Mouse (Mus musculus) mesoderm, embryonic 11.5 days (tissue): ENCODE data around the gene Taok3.

Experiments used
- DNase-seq: peaks from one replicate; pipeline ENCODE4 v3.0.0-alpha.2; 2012; ENCODE audit warnings: low read depth, low spot score

The Taok3 gene

DNA sequence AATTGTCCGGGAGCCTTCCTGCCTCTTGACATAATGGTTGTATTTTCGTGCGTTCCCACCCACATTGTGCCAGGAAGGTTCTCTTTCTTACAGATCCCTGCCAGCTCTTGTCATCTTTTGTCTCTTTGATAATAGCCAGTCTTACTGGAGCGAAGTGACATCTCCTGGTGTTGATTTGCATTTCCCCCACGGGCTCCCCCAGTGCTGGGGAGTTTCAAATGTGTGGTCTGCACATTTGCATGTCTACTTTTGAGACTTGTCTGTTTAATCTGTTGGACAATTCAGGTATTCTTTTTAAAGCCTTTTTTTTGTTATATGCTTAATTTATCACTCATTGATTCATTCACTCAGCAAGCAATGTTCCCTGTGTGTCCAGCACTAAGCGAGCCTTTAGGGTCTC is 58.1 kb downstream of the Taok3 start:
- DNase-seq: no peak

DNA sequence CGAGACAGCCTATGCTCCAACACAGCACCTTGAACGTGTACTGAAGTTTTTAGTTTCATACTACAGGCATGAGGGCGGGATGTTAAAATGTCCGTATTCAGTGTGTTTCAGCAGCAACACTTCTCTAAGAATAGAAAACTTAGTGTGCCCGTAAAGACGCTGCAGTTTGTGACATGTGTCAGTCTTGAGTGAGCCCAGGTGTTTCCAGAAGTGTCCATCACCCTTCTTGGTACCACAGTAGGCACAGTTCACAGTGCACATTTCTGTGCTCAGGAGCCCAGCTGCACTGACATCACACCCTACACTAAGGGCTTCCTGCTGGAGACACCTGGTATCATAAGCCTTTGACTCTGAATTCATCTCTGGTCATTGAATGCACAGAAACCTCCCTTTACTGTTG is 58.6 kb downstream of the Taok3 start:
- DNase-seq: no peak

DNA sequence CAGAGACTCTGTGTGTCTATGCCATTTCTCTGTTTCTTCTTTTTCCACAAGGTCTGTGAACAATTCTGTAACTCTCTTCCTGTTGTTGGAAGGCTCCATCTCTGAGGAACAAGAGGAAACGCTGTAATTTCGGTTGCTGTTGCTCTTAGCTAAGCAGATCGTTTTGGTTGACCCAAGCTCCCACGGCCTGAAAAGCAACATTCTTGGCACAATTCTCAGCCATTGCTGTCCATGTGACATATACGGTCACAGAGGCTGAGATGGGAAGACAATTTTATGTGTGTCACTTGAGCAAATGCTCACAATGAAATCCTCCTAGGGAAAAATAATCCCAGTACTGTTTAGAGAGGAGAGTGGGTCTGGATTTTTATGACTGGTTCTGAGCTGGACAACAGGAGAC is 62.0 kb downstream of the Taok3 start:
- no peak for DNase-seq

DNA sequence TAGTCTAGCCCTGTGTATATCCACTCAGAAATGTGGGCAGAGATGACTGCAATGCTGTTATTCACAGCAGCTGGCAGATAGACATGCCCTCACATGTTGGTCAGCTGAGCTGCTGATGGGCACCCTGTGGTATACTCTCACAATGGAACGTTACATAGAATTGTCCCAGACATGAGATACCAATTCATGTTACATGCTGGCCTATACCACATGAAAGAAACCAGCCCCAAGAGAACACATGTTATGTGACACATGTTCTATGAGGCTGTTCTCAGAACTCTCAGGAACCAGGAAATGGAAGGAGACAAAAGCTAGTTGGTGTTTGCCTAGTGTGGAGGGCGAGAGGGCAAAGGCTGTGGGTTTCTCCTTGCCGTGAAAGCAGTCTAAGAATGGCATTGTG is 62.5 kb downstream of the Taok3 start:
- no peak for DNase-seq

DNA sequence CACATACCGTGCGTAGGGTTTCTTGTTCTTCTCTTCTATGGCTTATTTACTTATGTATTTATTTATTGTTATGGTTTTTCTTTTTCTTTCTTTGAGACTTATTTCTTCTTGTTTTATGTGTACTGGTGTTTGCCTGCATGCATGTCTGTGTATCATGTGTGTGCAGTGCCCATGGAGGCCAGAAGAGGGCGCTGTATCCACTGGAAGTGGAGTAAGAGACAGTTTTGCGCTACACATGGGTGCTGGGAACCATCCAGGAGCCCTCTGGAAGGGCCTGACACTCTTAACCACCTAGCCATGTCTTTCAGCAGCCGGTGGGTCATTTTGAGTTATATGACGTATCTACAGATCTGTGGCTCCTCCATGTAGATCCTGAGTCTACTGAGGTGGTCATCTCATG is 64.9 kb downstream of the Taok3 start:
- no peak for DNase-seq

DNA sequence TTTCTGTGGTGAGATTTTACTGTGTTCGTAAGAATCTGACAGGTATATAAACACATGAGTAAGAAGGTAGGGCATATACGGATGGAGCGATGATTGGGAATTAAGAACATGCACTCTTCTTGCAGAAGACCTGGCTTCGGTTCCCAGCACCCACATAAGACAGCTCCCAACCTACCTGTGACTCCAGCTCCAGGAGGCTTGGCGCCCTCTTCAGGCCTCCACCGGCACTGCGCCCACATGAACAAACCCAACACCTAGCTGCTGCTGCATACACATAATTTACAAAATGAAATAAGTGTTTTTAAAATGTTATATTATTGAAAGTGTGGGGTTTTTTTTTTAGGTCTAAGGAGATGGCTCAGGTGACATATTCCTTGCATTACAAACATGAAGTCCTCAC is 65.7 kb downstream of the Taok3 start:
- no peak for DNase-seq

DNA sequence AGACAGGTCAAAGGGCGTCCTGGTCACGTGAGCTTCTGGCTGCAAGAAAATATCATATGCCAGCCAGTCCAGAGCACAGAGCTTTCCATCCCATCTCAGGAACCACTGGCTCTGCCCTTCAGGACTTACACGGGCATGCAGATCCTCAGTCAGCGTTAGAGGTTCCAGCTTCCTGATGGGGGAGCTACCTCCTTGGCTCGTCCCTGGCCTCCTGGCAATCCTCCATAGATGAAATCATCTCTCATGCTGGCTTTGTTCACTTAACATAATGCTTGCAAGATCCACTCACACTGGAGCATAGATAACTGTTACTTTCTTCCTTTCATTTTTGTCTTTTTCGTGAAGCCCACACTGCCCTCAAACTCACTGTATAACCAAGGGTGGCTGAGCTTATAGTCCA is 72.1 kb downstream of the Taok3 start:
- no peak for DNase-seq

DNA sequence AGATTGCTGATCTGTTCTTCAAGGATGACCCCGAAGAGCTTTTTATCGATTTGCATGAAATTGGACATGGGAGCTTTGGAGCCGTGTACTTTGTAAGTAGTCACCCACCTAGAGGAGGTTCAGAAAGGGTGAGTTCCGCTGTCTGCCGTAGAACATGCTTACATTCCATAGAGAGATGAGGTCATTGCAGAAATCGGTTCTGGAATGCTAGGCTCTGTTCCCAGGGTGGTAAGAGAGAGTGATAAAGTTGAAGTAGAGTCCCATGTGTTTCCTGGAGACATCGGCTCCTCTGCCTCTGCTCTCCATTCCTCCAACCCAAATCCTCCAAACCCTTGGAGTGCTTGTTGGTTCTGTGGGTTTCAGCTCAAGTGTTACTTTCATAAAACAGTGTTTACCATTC is 73.8 kb downstream of the Taok3 start:
- DNase-seq: no peak

DNA sequence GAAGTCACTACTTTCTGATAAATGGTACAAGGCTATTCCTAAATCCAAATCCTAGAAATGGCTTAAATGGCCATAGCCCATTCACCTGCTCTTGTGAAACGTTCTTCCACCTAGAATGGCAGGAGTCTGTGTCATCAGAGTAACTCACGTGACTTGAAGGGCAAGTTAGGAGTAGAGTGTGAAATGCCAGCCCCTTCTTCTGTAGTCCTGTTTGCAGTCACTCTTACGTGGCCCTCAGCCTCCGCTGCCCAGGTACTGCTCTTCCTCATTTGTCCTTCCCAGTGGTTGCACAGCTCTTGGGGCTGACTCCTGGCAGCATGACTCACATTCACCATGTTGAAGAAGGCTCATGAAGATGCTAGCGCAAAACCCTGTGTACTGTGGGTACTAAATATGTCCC is 74.7 kb downstream of the Taok3 start:
- no peak for DNase-seq

DNA sequence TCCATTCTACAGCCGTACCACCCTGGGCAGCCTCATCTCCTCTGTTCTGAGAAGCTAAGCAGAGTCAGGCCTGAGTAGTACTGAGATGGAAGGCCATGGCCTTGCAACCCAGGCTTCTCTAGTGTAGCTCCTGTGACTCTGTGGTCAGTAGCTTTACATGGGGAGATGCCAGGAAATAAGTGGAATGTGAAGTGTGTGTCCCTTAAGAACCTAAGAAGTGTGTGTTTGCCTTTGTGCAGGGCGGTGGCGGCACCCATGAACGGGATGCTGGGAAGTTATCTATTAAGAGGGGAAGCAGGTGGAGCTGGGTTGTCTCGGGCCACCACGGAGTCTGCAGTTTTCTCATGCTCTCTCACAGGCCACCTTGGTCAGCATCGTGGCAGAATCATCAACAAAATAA is 76.6 kb downstream of the Taok3 start:
- DNase-seq: no peak

DNA sequence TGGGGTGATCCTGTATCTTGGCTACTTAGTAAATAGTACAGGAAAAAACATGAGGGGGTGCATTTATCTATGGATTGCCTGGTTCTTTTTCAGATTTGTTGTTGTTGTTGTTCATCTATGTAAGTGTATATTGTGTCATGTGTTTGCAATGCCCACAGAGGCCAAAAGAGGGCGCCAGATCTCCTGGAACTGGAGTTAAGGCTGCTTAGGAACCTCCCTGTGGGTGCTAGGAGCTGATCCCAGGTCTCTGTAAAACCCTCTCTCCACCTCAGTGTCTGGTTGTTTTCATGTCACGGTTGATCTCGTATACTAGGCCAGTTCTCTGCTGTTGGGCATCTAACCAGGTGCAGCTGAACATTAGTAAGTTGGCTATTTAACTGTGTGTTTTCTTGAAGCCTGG is 78.5 kb downstream of the Taok3 start:
- DNase-seq: no peak

DNA sequence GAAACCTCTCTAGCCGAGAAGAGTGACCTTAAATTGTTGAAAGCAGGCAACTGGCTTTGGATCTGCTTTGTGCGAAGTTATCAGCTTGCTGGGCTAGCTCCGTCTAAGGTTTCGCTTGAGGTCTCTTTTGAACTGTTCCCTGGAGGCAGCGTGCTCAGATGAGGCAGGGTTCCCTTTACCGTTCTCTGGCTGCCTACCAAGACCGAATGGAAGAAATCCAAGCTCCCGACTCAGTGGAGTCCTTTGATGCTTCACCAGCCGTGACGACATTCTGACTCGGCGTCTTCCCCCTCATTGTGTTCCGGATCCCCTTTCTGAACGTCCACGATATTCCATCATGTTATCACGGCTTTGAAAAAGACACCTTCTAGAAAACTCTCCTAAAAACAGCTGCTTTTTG is 87.4 kb downstream of the Taok3 start:
- DNase-seq: no peak

DNA sequence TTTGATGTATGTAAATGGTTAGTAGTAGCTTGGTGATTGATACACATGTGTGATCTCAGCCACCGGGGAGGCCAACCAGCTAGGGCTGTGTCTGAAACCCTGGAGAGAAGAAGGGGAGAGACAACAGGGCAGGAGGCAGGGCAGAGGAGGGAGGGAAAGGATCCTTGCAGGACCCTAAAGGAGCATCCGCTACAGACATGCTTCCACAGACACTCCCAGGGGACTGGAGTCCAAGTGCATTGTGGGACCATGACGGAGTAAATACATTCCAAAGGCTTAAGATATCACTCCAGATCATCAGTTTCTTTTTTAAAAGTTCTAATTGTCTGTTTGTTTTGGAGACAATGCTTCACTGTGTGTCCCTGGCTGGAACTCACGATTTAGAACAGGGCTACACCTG is 94.1 kb downstream of the Taok3 start:
- DNase-seq: no peak

DNA sequence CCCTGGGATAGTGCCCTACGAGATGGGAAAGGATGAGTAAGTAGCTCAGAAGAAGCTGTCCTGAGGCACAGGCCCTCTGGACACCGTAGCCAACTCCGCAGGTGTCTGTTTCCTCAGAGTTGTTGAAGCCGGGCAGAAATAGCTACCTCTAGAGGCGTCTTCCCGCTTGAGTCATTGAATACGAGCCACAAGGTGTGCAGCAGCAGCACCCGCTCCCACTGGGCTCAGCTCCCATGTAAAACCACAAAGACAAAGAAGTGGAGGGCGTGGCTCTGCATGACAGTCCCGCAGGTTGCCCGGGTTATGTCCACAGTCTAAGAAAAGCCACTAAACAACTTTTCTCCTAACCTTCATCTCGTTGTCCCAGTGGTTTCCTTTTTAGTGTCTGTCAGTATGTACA is 111.1 kb downstream of the Taok3 start:
- DNase-seq: no peak

DNA sequence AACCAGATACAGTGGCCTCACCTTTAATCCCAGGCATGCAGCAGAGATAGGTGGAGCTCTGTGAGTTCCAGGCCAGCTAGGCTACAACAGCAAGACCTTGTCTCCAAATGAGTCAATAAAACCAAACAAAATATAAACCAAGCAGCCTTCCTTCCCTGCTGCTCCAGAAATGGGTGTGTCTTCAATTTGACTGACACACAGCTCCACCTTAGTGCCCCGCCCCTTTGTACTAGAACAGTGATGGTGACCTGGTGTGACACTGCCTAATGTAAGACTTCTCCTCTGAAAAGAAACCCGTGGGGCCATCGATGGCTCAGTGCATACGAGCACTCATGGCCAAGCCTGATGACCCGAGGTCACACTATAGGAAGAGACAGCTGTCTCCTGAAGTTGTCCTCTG is 116.6 kb downstream of the Taok3 start:
- no peak for DNase-seq

DNA sequence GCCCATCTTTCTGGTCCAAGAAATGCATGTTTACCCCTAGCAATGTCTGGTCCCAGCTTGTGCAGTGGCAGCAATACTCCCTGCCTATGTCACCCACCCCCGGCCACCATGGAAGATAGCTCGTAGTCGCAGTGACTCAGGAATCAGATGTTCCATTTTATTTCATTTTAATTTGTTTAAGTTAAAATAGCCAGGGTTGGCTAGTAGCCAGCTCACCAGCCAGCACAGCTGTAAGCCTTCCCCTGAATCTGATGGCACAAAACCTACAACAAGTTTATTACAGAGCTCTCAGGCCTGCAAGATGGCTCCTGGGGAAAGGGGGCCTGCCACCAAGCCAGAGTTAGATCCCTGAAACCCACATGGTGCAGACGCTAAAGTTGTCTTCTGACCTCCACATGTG is 119.2 kb downstream of the Taok3 start:
- no peak for DNase-seq

DNA sequence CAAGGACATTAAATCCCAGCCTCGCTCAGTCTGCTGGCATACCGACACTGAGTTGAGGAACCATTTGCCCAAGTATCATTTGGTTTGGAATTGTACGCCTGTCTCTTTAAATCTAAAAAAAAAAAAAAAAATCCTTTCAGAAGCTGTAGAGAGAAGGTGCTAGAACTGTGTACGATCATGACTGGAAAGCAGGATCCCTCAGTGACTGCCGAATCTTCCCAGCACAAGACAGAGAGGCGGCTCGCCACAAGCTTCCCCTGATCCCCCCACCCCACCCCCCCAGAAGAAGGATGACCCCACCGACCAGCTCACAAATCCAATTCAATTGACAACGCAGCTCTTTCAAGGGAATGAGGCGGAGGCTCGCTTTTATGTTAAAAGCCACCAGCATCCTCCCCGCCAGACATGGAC is 120.4 kb downstream of the Taok3 start:
- DNase-seq: no peak

DNA sequence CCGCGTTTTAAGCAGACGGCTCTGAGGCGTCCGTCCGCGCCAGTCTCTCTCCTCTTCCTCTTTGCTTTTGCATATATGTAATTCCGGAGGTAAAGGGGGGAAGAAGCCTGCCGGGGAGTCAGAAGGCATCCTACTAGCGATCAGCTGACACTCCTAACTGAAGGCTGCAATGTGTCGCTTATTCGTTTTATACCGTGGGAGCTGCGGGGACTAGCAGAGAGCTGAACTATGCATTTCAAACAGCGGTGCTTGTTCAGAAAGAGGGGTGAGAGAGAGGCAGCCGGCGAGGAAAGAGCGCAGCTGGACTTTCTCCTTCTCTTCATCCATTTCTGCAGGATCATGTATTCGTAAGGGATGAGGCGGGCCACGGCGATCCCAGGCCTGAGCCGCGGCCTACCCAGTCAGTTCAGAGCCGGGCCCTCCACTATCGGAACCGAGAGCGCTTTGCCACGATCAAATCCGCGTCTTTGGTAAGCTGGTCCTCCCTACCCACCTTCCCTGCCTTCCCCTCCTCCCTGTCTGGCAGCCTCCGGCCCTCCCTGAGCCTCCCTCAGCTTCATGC is 120.9 kb downstream of the Taok3 start:
- peak; percentile 15 for DNase-seq

DNA sequence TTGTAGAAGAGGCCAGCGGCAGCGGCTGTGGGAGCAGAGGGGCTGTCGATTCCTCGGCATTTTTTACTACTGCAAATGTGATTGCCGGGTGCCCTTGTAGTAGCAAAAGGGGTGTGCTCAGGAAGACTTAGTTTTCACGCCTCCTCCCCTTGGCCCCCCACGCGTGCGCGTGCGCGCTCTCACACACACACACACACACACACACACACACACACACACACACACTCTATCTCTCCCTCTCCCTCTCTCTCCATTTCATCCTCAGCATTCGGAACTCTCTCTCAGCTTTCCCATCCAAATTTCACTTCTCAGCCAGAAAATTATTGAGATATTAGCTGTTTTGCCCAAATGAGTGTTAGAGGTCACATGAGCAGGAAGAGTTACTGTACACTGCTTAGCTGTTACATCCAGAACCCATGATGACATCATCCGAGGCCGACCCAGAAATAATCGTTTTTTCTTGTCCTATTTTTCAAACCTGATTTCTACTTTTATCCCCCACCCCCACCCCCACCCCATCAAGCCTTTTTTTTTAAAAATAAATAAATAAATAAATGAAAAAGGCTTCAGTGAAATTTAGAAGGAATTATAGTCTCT is 122.1 kb downstream of the Taok3 start:
- no peak for DNase-seq

DNA sequence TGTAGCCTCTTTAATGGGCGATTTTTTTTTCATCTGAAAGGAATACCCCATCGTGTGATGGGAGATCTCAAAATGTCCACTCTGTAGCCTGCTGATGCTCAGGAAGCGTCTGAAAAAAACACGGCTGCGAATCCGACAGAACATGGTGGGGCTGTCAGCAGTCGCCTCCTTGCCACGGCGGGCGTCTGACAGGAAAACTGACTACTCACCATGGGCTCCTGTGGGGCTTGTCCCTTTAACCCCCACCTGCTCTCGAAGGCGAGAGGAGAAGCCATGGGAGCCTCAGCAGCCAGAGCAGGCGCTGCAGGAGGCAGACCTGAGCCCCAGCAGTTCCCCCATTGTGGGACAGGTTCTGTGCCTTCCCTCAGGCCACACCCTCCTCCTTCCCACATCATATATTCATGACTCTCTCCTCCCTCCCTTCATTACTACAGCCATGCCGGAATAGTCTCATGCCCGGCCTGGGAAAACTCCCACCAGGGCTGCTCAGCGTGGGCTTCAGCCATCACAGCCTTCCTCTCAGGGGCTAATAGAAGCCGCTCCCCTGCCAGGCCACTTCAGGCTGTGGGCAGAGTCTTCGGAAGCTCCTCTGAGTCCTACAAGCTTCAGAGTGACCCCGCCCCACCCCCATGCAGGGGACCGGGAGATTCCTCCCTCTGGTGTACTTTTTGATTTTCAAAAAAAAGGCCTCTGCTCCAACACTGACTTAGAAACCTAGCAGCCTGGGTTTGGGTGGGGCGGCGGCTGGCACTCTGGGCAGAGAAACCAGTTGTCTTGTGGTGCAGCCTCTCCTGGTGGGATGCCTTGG is 122.9 kb downstream of the Taok3 start:
- DNase-seq: peak; percentile 7

DNA sequence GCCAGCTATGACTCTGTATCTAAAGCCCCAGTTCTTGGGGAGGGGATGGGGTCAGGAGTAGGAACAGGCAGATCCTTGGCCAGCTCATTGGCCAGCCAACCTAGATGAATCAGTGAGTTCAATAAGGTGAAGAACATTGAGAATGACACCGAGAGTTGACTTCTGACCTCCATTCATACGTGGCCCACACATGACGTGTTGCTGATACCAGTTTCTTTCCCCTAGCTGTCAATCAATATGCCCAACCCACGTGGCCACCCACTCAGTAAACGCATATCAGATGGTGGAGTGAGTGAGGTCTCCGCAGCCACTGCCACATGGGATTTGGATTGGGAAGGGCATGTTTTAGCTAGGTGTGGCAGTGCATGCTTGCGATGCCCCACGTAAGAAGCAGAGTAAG is 125.2 kb downstream of the Taok3 start:
- DNase-seq: no peak

DNA sequence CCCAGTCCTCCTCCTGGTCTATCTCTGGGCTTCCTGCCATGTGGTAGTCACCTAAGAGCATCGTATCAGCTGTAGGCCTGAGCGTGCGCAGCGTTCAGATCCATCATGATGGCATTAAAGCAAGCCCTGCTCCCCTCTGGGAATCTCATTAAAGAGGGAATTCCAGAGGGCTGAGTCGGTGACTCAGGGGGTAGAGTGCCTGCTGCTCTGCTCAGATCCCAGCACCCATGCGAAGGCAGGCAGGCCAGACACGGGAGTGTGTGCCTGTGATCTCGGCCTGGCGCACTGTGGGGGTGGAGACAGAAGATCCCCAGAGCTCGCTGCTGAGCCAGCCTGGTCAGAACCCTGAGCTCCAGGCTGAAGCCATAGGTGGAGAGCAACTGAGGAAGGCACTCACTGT is 128.4 kb downstream of the Taok3 start:
- DNase-seq: peak; percentile 41

DNA sequence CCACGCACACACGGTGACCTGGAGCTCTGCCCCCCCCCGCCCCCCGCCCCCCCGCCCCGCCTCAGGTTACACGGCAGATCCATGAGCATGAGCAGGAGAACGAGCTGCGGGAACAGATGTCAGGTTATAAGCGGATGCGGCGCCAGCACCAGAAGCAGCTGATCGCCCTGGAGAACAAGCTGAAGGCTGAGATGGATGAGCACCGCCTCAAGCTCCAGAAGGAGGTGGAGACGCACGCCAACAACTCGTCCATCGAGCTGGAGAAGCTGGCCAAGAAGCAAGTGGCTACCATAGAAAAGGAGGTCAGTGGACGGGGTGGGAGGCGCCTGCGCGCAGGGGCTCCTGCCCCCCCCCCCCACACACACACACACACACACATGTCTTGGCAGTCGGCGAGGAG is 130.9 kb downstream of the Taok3 start:
- DNase-seq: peak; percentile 19
